Mouse (Mus musculus): ENCODE results near the gene Npat. TPM values are rescaled to one million over a fixed set of nuclear protein-coding genes. Genes with fewer than 3 reads are reported as not detected.

The Npat gene
- polyA plus RNA-seq, 1 experiment from 2014 or later, result 19.3 TPM

- H3K36me3 ChIP-seq, result no peaks in the 10 kb centered on the region
- H3K27me3 ChIP-seq (ENCODE audit: low read depth, poor library complexity, severe bottlenecking), result no peaks in the 10 kb centered on the region
- no peak overlapping the region for H3K4me3 ChIP-seq
- DNase-seq (ENCODE audit: low spot score), result no peak
- no peaks in the 10 kb centered on the region for H3K9me3 ChIP-seq (replicated peaks)
- 89% methylated on average over 4 of the region's 4 CpGs for WGBS
- no peaks in the 10 kb centered on the region for H3K4me1 ChIP-seq
- no peak overlapping the region for H3K27ac ChIP-seq (replicated peaks)
Measured at GRCm38 (mm10) chr9:53596971-53597600, 60.2 kb downstream of the Npat start.

GRCm38 (mm10) chr9:53598631-53599030 lies 61.8 kb downstream of the Npat start:
- no peaks in the 10 kb centered on the region for H3K9me3 ChIP-seq (replicated peaks)
- no peaks in the 10 kb centered on the region for H3K27me3 ChIP-seq (ENCODE audit: low read depth, poor library complexity, severe bottlenecking)
- no peak overlapping the region for H3K4me3 ChIP-seq
- no peak overlapping the region for H3K27ac ChIP-seq (replicated peaks)
- WGBS, result 76% methylated on average over 6 of the region's 6 CpGs
- H3K4me1 ChIP-seq, result no peaks in the 10 kb centered on the region
- no peak for DNase-seq (ENCODE audit: low spot score)
- H3K36me3 ChIP-seq, result no peaks in the 10 kb centered on the region

- DNase-seq (ENCODE audit: low spot score), result no peak
- H3K27ac ChIP-seq (replicated peaks), result no peak overlapping the region
- no peaks in the 10 kb centered on the region for H3K4me1 ChIP-seq
- H3K36me3 ChIP-seq, result no peaks in the 10 kb centered on the region
- H3K27me3 ChIP-seq (ENCODE audit: low read depth, poor library complexity, severe bottlenecking), result no peaks in the 10 kb centered on the region
- no peak overlapping the region for H3K4me3 ChIP-seq
- H3K9me3 ChIP-seq (replicated peaks), result no peaks in the 10 kb centered on the region
- 93% methylated on average over 2 of the region's 2 CpGs for WGBS
Measured at GRCm38 (mm10) chr9:53601541-53601940, 64.7 kb downstream of the Npat start.

GRCm38 (mm10) chr9:53603384-53603783 lies 66.5 kb downstream of the Npat start:
- H3K9me3 ChIP-seq (replicated peaks), result no peaks in the 10 kb centered on the region
- H3K27me3 ChIP-seq (ENCODE audit: low read depth, poor library complexity, severe bottlenecking), result no peaks in the 10 kb centered on the region
- DNase-seq (ENCODE audit: low spot score), result no peak
- no peak overlapping the region for H3K27ac ChIP-seq (replicated peaks)
- H3K4me1 ChIP-seq, result no peaks in the 10 kb centered on the region
- WGBS, result 97% methylated on average over 1 of the region's 1 CpGs
- no peaks in the 10 kb centered on the region for H3K36me3 ChIP-seq
- H3K4me3 ChIP-seq, result no peak overlapping the region

- no peaks in the 10 kb centered on the region for H3K4me1 ChIP-seq
- 88% methylated on average over 3 of the region's 3 CpGs for WGBS
- no peak overlapping the region for H3K4me3 ChIP-seq
- H3K36me3 ChIP-seq, result no peaks in the 10 kb centered on the region
- H3K9me3 ChIP-seq (replicated peaks), result no peaks in the 10 kb centered on the region
- H3K27ac ChIP-seq (replicated peaks), result no peak overlapping the region
- peaks cover 3% of the 10 kb centered on the region; the same call in 1 of the 2 replicates for H3K27me3 ChIP-seq (ENCODE audit: low read depth, poor library complexity, severe bottlenecking)
- no peak for DNase-seq (ENCODE audit: low spot score)
Measured at GRCm38 (mm10) chr9:53603849-53604248, 67.0 kb downstream of the Npat start.

GRCm38 (mm10) chr9:53604954-53605353 lies 68.1 kb downstream of the Npat start:
- DNase-seq (ENCODE audit: low spot score), result no peak
- Histone ChIP-seq H3K36me3 (no peaks in the 10 kb centered on the region), H3K4me1 (peaks cover 5% of the 10 kb centered on the region), H3K27ac (replicated peaks) (no peak overlapping the region), H3K9me3 (replicated peaks) (no peaks in the 10 kb centered on the region), H3K27me3 (ENCODE audit: low read depth, poor library complexity, severe bottlenecking) (peaks cover 12% of the 10 kb centered on the region), H3K4me3 (no peak overlapping the region)
- WGBS, result 93% methylated on average over 5 of the region's 5 CpGs

- DNase-seq (ENCODE audit: low spot score), result no peak
- Histone ChIP-seq H3K27ac (replicated peaks) (no peak overlapping the region), H3K27me3 (ENCODE audit: low read depth, poor library complexity, severe bottlenecking) (peaks cover 12% of the 10 kb centered on the region), H3K4me3 (no peak overlapping the region), H3K9me3 (replicated peaks) (no peaks in the 10 kb centered on the region), H3K4me1 (peaks cover 7% of the 10 kb centered on the region), H3K36me3 (no peaks in the 10 kb centered on the region)
- WGBS, result 84% methylated on average over 3 of the region's 3 CpGs
Measured at GRCm38 (mm10) chr9:53607192-53607591, 70.3 kb downstream of the Npat start.

GRCm38 (mm10) chr9:53607816-53608215 lies 71.0 kb downstream of the Npat start:
- Histone ChIP-seq H3K4me3 (no peak overlapping the region), H3K9me3 (replicated peaks) (no peaks in the 10 kb centered on the region), H3K27me3 (ENCODE audit: low read depth, poor library complexity, severe bottlenecking) (peaks cover 12% of the 10 kb centered on the region), H3K27ac (replicated peaks) (no peak overlapping the region), H3K36me3 (no peaks in the 10 kb centered on the region), H3K4me1 (peaks cover 7% of the 10 kb centered on the region)
- WGBS, result 93% methylated on average over 4 of the region's 4 CpGs
- DNase-seq (ENCODE audit: low spot score), result no peak

- DNase-seq (ENCODE audit: low spot score), result no peak
- Histone ChIP-seq H3K4me3 (peak overlapping the region; percentile 71), H3K27ac (replicated peaks) (peak overlapping the region; percentile 80; the same call in 1 of the 2 replicates), H3K36me3 (peaks cover 6% of the 10 kb centered on the region), H3K9me3 (replicated peaks) (no peaks in the 10 kb centered on the region), H3K27me3 (ENCODE audit: low read depth, poor library complexity, severe bottlenecking) (peaks cover 12% of the 10 kb centered on the region), H3K4me1 (peaks cover 7% of the 10 kb centered on the region)
- WGBS, result 80% methylated on average over 12 of the region's 12 CpGs
Measured at GRCm38 (mm10) chr9:53609306-53609967, 72.6 kb downstream of the Npat start.

- 8% methylated on average over 52 of the region's 52 CpGs for WGBS
- Histone ChIP-seq H3K36me3 (peaks cover 12% of the 10 kb centered on the region), H3K4me1 (peaks cover 7% of the 10 kb centered on the region), H3K4me3 (peak within 1 kb of the TSS; percentile 71), H3K27me3 (ENCODE audit: low read depth, poor library complexity, severe bottlenecking) (peaks cover 12% of the 10 kb centered on the region), H3K9me3 (replicated peaks) (no peaks in the 10 kb centered on the region), H3K27ac (replicated peaks) (peak within 1 kb of the TSS; percentile 80)
- peak; percentile 86 for DNase-seq (ENCODE audit: low spot score)
Measured at GRCm38 (mm10) chr9:53609968-53610781, 73.3 kb downstream of the Npat start, which contains the start of gene Acat1. TSS of gene Acat1 (minus strand) at chr9:53610382.

- no peak for DNase-seq (ENCODE audit: low spot score)
- 90% methylated on average over 4 of the region's 4 CpGs for WGBS
- peaks cover 7% of the 10 kb centered on the region for H3K4me1 ChIP-seq
- H3K4me3 ChIP-seq, result no peak overlapping the region
- peaks cover 5% of the 10 kb centered on the region for H3K27me3 ChIP-seq (ENCODE audit: low read depth, poor library complexity, severe bottlenecking)
- no peak overlapping the region for H3K27ac ChIP-seq (replicated peaks)
- peaks cover 49% of the 10 kb centered on the region for H3K36me3 ChIP-seq
- no peaks in the 10 kb centered on the region for H3K9me3 ChIP-seq (replicated peaks)
Measured at GRCm38 (mm10) chr9:53614286-53614685, 77.4 kb downstream of the Npat start.

GRCm38 (mm10) chr9:53615246-53615645 lies 78.4 kb downstream of the Npat start:
- WGBS, result 91% methylated on average over 8 of the region's 8 CpGs
- no peaks in the 10 kb centered on the region for H3K9me3 ChIP-seq (replicated peaks)
- no peak overlapping the region for H3K4me3 ChIP-seq
- no peaks in the 10 kb centered on the region for H3K27me3 ChIP-seq (ENCODE audit: low read depth, poor library complexity, severe bottlenecking)
- H3K4me1 ChIP-seq, result no peaks in the 10 kb centered on the region
- DNase-seq (ENCODE audit: low spot score), result no peak
- H3K36me3 ChIP-seq, result peaks cover 59% of the 10 kb centered on the region
- no peak overlapping the region for H3K27ac ChIP-seq (replicated peaks)

Data from midbrain, embryonic 10.5 days (tissue).